Mouse (Mus musculus) lung, embryonic 15.5 days (tissue): Measurements from ENCODE around the gene Rnf41. TPM values are rescaled to one million over a fixed set of nuclear protein-coding genes. Genes with fewer than 3 reads are reported as not detected.

ENCODE experiments used
- ATAC-seq: fragments of 200-750 bp; cut with Nextera tagmentation; 2 replicates; pipeline ENCODE4 v1.8.0; 2017; ENCODE audit warnings: moderate number of reproducible peaks, borderline replicate concordance; ENCODE audit not compliant: low FRiP score, low TSS enrichment; ENCODE audit errors: extremely low read depth
- H3K27ac ChIP-seq: fragments of 300-500 bp; sonication (generic); 2 replicates; pipeline ENCODE4 v1.5.1; 2015; ENCODE audit warnings: moderate library complexity, mild to moderate bottlenecking, inconsistent platforms
- H3K27me3 ChIP-seq: fragments of 300-500 bp; sonication (generic); 2 replicates; pipeline ENCODE4 v1.6.1; 2015; ENCODE audit warnings: inconsistent platforms
- H3K36me3 ChIP-seq: fragments of 300-500 bp; sonication (generic); 2 replicates; pipeline ENCODE4 v1.6.1; 2015; ENCODE audit warnings: inconsistent platforms
- H3K4me1 ChIP-seq: fragments of 300-500 bp; sonication (generic); 2 replicates; pipeline ENCODE4 v1.6.1; 2015; ENCODE audit warnings: inconsistent platforms
- H3K4me2 ChIP-seq: fragments of 300-500 bp; sonication (generic); 2 replicates; pipeline ENCODE4 v1.6.1; 2015; ENCODE audit warnings: inconsistent platforms, mild to moderate bottlenecking, moderate library complexity
- H3K4me3 ChIP-seq: fragments of 300-500 bp; sonication (generic); 2 replicates; pipeline ENCODE4 v1.5.1; 2015; ENCODE audit warnings: mild to moderate bottlenecking, inconsistent platforms
- H3K9ac ChIP-seq: fragments of 300-500 bp; sonication (generic); 2 replicates; pipeline ENCODE4 v1.6.1; 2015; ENCODE audit warnings: inconsistent platforms
- H3K9me3 ChIP-seq: fragments of 300-500 bp; sonication (generic); 2 replicates; pipeline ENCODE4 v1.6.1; 2016; ENCODE audit warnings: inconsistent platforms
- WGBS: fragments of 180-500 bp; shearing (Covaris S2); methylation state at CpG from one replicate; pipeline ENCODE4 v1.1.7; 2015; 5-methylcytosine and 5-hydroxymethylcytosine counted together
- polyA plus RNA-seq: library from polyadenylated mRNA; unstranded; fragments of >200 nt; fragmentation: Nextera tagmentation; extraction: Ambion mirVana; gene quantifications from 2 replicates; pipeline ENCODE4 v1.2.1, GENCODE M21; 2015

Rnf41 gene
- polyA plus RNA-seq, 1 experiment from 2014 or later: 42.1 TPM

GRCm38 (mm10) chr10:128435873-128436272 lies 24.4 kb downstream of the Rnf41 start:
- H3K4me1 ChIP-seq: no peaks in the 10 kb centered on the region
- no peaks in the 10 kb centered on the region for H3K27me3 ChIP-seq
- no peak overlapping the region for H3K4me2 ChIP-seq
- 85% methylated on average over 5 of the region's 5 CpGs for WGBS
- no peaks in the 10 kb centered on the region for H3K9me3 ChIP-seq
- peaks cover 82% of the 10 kb centered on the region for H3K36me3 ChIP-seq
- H3K27ac ChIP-seq: no peak overlapping the region
- no peak overlapping the region for H3K9ac ChIP-seq
- H3K4me3 ChIP-seq: no peak overlapping the region
- ATAC-seq: no peak

- Histone ChIP-seq H3K4me3 (no peak overlapping the region), H3K27ac (no peak overlapping the region), H3K36me3 (peaks cover 84% of the 10 kb centered on the region), H3K4me2 (no peak overlapping the region), H3K4me1 (no peaks in the 10 kb centered on the region), H3K9me3 (no peaks in the 10 kb centered on the region), H3K9ac (no peak overlapping the region), H3K27me3 (no peaks in the 10 kb centered on the region)
- 90% methylated on average over 8 of the region's 8 CpGs for WGBS
- ATAC-seq: no peak
Observed at GRCm38 (mm10) chr10:128436376-128436775, 24.9 kb downstream of the Rnf41 start.

- Histone ChIP-seq H3K9ac (no peak overlapping the region), H3K9me3 (no peaks in the 10 kb centered on the region), H3K27ac (peak overlapping the region; percentile 30; the same call in 1 of the 2 replicates), H3K36me3 (peaks cover 68% of the 10 kb centered on the region), H3K27me3 (no peaks in the 10 kb centered on the region), H3K4me3 (no peak overlapping the region), H3K4me2 (no peak overlapping the region), H3K4me1 (no peaks in the 10 kb centered on the region)
- 65% methylated on average over 10 of the region's 10 CpGs for WGBS
- peak; percentile 50; the same call in 1 of the 2 replicates for ATAC-seq
Observed at GRCm38 (mm10) chr10:128438675-128439279, 27.3 kb downstream of the Rnf41 start.

- Histone ChIP-seq H3K36me3 (peaks cover 56% of the 10 kb centered on the region), H3K9ac (no peak overlapping the region), H3K4me3 (no peak overlapping the region), H3K27me3 (no peaks in the 10 kb centered on the region), H3K4me1 (no peaks in the 10 kb centered on the region), H3K27ac (no peak overlapping the region), H3K4me2 (no peak overlapping the region), H3K9me3 (no peaks in the 10 kb centered on the region)
- no peak for ATAC-seq
- 50% methylated on average over 10 of the region's 10 CpGs for WGBS
Observed at GRCm38 (mm10) chr10:128440407-128440806, 28.9 kb downstream of the Rnf41 start.

- Histone ChIP-seq H3K4me3 (no peak overlapping the region), H3K27ac (no peak overlapping the region), H3K27me3 (no peaks in the 10 kb centered on the region), H3K4me2 (no peak overlapping the region), H3K4me1 (no peaks in the 10 kb centered on the region), H3K9ac (no peak overlapping the region), H3K9me3 (no peaks in the 10 kb centered on the region), H3K36me3 (peaks cover 45% of the 10 kb centered on the region)
- ATAC-seq: no peak
- WGBS: 86% methylated on average over 10 of the region's 10 CpGs
Observed at GRCm38 (mm10) chr10:128441324-128442119, 30.1 kb downstream of the Rnf41 start.

- no peaks in the 10 kb centered on the region for H3K9me3 ChIP-seq
- no peaks in the 10 kb centered on the region for H3K4me1 ChIP-seq
- H3K9ac ChIP-seq: no peak overlapping the region
- no peaks in the 10 kb centered on the region for H3K27me3 ChIP-seq
- peaks cover 35% of the 10 kb centered on the region for H3K36me3 ChIP-seq
- no peak overlapping the region for H3K4me3 ChIP-seq
- WGBS: 96% methylated on average over 1 of the region's 1 CpGs
- H3K4me2 ChIP-seq: no peak overlapping the region
- ATAC-seq: no peak
- H3K27ac ChIP-seq: no peak overlapping the region
Observed at GRCm38 (mm10) chr10:128442718-128443117, 31.3 kb downstream of the Rnf41 start.

- peaks cover 19% of the 10 kb centered on the region for H3K36me3 ChIP-seq
- H3K27me3 ChIP-seq: no peaks in the 10 kb centered on the region
- WGBS: 51% methylated on average over 6 of the region's 6 CpGs
- ATAC-seq: no peak
- H3K4me2 ChIP-seq: no peak overlapping the region
- no peak overlapping the region for H3K4me3 ChIP-seq
- no peaks in the 10 kb centered on the region for H3K9me3 ChIP-seq
- H3K9ac ChIP-seq: no peak overlapping the region
- H3K4me1 ChIP-seq: no peaks in the 10 kb centered on the region
- H3K27ac ChIP-seq: no peak overlapping the region
Observed at GRCm38 (mm10) chr10:128444354-128444753, 32.9 kb downstream of the Rnf41 start.

- Histone ChIP-seq H3K4me2 (no peak overlapping the region), H3K9me3 (no peaks in the 10 kb centered on the region), H3K9ac (no peak overlapping the region), H3K4me3 (no peak overlapping the region), H3K4me1 (no peaks in the 10 kb centered on the region), H3K36me3 (peaks cover 8% of the 10 kb centered on the region), H3K27ac (no peak overlapping the region), H3K27me3 (no peaks in the 10 kb centered on the region)
- WGBS: 67% methylated on average over 4 of the region's 4 CpGs
- no peak for ATAC-seq
Observed at GRCm38 (mm10) chr10:128445407-128445806, 34.0 kb downstream of the Rnf41 start.

GRCm38 (mm10) chr10:128451014-128451413 lies 39.6 kb downstream of the Rnf41 start:
- ATAC-seq: no peak
- 72% methylated on average over 6 of the region's 6 CpGs for WGBS
- Histone ChIP-seq H3K27me3 (no peaks in the 10 kb centered on the region), H3K4me1 (no peaks in the 10 kb centered on the region), H3K9ac (no peak overlapping the region), H3K27ac (no peak overlapping the region), H3K4me3 (no peak overlapping the region), H3K9me3 (no peaks in the 10 kb centered on the region), H3K36me3 (no peaks in the 10 kb centered on the region), H3K4me2 (no peak overlapping the region)

- H3K4me2 ChIP-seq: no peak overlapping the region
- H3K4me3 ChIP-seq: no peak overlapping the region
- no peak for ATAC-seq
- WGBS: 69% methylated on average over 3 of the region's 3 CpGs
- H3K9ac ChIP-seq: no peak overlapping the region
- no peaks in the 10 kb centered on the region for H3K36me3 ChIP-seq
- no peaks in the 10 kb centered on the region for H3K4me1 ChIP-seq
- H3K27ac ChIP-seq: no peak overlapping the region
- no peaks in the 10 kb centered on the region for H3K27me3 ChIP-seq
- no peaks in the 10 kb centered on the region for H3K9me3 ChIP-seq
Observed at GRCm38 (mm10) chr10:128454471-128454870, 43.0 kb downstream of the Rnf41 start.

- H3K9ac ChIP-seq: no peak overlapping the region
- H3K4me2 ChIP-seq: peak overlapping the region; percentile 41
- H3K27ac ChIP-seq: no peak overlapping the region
- WGBS: under 1% methylated on average over 6 of the region's 6 CpGs
- no peak for ATAC-seq
- no peaks in the 10 kb centered on the region for H3K36me3 ChIP-seq
- no peaks in the 10 kb centered on the region for H3K9me3 ChIP-seq
- no peaks in the 10 kb centered on the region for H3K27me3 ChIP-seq
- no peak overlapping the region for H3K4me3 ChIP-seq
- H3K4me1 ChIP-seq: peaks cover 2% of the 10 kb centered on the region
Observed at GRCm38 (mm10) chr10:128455280-128455679, 43.8 kb downstream of the Rnf41 start.

- Histone ChIP-seq H3K4me3 (no peak overlapping the region), H3K27me3 (no peaks in the 10 kb centered on the region), H3K9ac (no peak overlapping the region), H3K4me2 (peak overlapping the region; percentile 62; the same call in 1 of the 2 replicates), H3K4me1 (peaks cover 14% of the 10 kb centered on the region), H3K27ac (no peak overlapping the region), H3K9me3 (no peaks in the 10 kb centered on the region), H3K36me3 (peaks cover 13% of the 10 kb centered on the region)
- no peak for ATAC-seq
- WGBS: 77% methylated on average over 6 of the region's 6 CpGs
Observed at GRCm38 (mm10) chr10:128457676-128458075, 46.2 kb downstream of the Rnf41 start.
